Mouse (Mus musculus): Measurements from ENCODE around the gene Gstm6. TPM values are rescaled to one million over a fixed set of nuclear protein-coding genes. Genes with fewer than 3 reads are reported as not detected.
"Not testable (repeated sequence)": the region's sequence is repeated elsewhere in the genome, so short reads cannot be mapped to it uniquely, and the experiment has no call there.

Gene Gstm6
- 2.1 and 2.3 TPM in 2 replicates for polyA plus RNA-seq (2012; rRNA removed)

DNA sequence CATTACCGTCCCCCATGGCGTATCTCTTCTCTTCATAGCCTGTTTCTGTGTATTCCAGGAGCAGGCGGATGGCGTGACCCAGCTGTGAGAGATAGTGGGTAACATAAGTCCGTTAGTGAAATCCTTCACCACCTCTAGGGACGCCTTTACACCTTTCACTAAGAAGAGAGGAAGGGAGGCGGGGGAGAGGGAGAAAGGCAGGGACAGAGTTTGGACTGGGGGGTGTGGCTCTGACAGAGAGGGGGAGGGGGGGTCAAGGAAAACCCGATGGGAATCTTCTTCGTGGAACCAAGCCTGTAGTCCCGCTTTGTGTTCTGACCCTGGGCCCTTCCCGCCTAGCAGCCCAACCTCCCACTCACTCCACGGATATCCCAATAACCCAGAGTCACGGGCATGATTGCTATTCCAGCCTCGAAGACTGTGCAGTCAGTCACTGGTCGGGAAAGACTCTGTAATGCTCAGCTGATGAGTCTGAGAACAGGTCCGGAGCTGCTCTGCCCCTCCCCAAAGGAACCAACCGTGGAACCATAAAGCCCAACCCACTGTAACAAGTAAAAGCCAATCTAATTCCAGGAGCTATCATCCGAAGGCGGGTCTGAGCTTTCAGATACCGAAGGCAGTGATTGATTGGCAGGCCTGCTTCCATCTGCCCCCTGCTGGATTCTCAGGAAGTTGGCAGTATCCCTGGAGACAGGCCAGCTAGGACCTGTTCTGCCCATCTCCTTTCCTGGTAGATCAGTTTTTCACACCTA lies at the start of gene Gstm6:
TSS of gene Gstm6 (minus strand) at position 511 of the 752 bp plus-strand sequence.
- no peak for DNase-seq (ENCODE audit: low spot score)

DNA sequence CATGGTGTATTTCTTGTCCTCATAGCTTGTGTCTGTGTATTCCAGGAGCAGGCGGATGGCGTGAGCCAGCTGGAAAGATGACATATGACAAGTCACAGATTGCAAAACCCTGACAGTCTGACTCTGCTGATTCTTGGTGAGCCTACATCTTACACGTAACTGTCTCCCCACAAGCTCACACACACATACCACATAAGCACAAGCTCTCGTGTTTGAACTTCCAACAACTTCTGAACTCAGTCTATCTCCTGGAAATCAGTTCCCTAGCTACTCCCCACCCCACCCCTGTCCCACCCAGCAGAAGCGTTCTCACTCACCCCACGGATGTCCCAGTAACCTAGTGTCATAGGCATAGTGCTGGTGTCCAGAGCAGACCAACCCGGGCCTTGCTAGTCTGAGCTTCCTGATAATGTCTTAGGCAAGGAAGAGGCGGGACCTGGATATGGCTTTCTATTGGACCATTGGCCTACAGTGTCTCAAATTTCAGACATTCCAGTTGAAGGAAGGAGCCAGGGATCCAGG lies 42.6 kb upstream of the Gstm6 start, which contains the start of gene Gstm2:
TSS of gene Gstm2 (minus strand) at position 413 of the 522 bp plus-strand sequence.
- DNase-seq (ENCODE audit: low spot score): no peak

DNA sequence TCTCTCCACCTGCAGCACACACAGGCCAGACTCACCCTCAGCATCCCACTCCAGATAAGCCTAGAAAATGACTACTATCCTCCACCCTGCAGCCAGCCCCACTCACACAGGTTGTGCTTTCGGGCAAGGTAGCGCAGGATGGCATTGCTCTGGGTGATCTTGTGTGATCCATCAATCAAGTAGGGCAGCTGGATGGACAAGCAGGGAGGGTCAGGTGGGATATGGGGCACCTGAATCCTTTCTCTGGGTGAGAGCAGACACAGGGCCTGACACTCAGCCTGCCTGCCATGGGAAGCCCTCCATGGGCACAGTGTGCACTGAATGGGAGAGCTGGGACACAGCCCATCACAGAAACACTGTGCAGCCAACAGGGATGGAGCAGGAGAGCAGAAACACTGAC lies 41.6 kb upstream of the Gstm6 start:
- DNase-seq (ENCODE audit: low spot score): not testable (repeated sequence)

DNA sequence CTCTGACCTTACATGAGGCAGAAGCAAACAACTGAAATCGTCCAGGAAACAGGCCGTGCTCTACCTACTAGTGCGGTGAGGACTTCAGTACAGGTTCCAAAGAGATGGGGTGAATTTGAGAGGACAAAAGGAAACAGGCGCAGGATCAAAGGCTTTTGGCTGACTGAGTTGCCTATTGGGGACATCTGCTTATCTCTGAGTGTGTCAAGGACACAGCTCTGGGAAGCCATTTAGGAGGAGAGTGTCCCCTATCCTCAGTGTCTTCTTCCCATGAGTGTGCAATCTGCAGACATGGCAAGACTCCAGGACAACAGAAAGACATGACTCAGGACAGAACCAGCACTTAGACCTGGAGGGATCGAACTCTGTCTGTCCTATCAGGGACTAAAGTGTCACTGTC lies 40.9 kb upstream of the Gstm6 start:
- DNase-seq (ENCODE audit: low spot score): no peak

DNA sequence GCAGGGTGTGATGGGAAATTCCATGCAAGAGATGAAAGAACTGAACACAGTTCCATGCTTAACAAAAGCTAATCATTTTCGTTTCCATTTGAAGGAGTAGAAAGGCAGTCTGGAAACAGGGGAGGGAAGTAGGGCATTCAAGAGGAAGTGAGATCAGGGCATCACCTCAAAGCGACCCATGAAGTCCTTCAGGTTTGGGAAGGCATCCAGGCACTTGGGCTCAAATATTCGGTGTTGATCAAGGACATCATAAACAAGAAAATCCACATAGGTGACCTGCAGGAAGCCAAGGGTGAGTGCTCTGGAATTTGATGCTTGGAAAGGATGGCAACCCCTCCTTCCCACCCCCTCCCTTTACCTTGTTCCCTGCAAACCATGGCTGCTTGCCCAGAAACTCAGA lies 40.2 kb upstream of the Gstm6 start:
- DNase-seq (ENCODE audit: low spot score): no peak

DNA sequence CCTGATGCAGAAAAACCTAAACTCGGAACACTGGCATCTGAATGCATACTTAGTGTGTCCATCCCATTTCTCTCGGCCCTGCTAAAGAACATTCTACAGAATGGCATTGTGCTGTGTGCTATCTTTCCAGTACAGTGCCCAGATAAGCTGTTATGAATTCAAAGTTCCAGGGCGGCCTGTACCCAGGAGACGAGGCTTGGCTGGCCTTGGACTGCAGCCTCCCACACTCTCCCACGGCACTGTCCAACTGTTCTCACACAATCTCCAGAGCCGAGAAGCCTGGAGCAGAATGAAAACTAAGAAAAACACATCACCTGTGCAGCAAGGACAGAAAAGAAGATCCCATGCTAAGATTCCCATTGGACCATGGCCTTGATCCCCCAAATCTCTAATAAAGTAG lies 39.2 kb upstream of the Gstm6 start:
- DNase-seq (ENCODE audit: low spot score): no peak

DNA sequence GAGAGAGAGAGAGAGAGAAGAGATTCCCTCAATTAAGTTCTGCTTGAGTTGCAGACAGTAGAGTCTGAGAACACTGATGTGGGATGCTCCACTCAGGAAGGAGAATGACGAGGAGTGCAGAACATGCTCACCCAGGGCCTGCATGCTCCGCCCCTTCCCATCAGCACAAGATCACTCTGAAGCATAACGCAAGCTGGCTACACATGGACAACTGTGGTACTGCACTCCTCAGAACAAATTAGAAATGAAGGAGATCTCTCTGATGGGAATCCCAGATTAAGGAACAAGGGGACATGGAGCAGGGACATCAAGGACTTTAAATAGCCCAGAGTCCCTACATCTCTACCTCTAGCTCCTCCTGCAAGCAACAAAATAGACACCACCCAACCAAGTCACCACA lies 37.7 kb upstream of the Gstm6 start:
- DNase-seq (ENCODE audit: low spot score): no peak

DNA sequence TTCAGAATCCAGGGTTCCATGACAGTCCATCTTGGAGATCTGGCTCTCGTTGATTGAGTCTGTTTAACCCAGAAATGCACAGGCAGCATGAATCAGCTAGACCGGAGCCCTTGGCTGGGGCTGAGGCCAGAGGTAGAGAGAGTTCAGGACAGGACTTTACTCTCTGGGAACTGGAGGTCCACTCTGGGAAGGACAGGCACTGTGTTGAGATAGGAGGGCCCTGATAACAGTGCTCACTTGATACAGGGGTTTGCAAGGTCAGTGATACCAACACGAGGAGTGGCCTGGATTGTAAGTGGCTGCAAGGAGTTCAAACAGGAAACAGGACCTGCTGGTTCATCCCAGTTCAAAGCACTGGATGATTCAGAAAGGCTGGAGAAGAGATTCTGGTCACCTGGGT lies 34.1 kb upstream of the Gstm6 start:
- peak; percentile 7 for DNase-seq (ENCODE audit: low spot score)

DNA sequence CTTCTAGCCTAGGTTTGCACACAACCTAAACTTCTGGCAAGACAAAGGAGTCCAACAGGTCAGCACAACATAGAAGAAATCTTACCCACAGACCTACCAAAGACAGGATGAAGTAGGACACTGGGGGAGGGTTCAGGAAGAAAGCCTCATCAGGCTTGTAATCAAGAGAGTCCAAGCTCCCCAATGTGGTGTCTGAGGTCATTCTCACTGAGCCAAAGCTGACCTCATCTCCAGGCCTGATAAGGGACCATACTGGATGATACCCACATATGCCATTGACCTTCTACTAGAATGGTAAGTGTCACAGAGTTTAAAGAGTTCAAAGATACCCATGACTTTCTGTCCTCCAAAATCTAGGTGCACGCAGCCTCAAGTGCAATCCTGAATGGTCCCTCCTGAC lies 30.7 kb upstream of the Gstm6 start:
- DNase-seq (ENCODE audit: low spot score): no peak

DNA sequence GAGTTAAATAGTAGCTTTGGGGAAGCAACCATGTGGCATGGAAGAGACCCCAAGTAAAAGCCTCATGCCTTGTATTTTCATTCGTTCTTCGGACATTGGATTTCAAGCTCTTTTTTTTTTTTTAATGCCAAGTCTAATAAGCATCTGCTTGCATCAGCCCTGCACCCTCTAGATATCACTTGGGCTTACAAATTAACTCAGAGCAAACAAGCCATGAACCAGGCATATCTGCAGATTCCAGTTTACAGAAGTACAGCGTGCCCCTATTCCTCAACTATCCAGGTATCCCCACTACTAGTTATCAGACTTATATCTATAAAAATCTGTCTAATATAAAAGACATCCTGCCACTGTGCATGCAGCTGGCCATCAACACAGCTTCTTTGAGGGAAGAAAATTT lies 28.5 kb upstream of the Gstm6 start:
- DNase-seq (ENCODE audit: low spot score): no peak

DNA sequence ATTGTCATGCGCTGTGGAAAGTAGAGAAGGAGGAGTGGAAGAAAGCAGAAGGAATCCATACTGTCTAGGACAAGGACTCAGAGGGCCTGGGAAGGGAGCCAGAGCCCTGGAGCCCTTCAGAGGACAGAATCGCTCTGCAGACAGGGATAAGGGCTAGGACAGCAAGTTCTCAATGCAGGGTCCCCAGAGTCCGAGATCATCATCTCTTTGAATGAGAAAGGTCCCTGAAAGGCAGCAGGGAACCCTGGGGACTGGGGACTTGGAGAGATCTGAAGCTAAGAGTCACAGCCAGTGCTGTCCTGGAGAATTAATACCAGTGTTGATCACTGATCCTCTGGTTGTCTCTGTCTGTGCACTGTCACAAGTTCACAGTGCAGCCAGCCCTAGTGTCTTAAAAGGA lies 27.6 kb upstream of the Gstm6 start:
- DNase-seq (ENCODE audit: low spot score): peak; percentile 6

DNA sequence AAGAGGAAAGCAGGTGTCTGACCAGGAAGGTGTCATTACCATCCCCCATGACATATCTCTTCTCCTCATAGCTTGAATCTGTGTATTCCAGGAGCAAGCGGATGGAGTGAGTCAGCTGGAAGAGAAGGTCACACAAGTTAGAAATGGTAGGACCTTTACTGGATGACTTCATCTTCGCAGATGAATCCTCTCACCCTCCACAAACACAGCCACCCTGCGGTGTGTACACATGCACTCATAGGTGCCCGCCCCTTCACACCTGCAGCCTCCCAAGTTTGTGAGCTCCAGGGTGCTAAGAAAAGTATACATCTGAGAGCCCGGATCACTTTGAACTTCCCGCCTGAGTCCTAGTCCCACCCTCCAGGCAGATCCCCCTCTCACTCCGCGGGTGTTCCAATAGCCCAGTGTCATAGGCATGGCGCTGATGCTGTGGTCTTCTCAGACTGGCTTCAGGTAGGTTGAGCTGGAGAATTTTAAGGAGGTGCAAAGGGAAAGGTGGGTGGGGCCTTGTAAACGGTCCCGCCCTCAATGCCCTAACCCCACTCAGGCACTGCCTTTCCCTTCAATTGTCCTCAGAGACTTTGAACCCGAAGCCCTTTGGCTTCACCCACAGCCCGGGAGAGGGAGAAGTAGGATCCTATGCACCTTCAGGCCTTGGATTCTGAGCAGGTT lies 25.3 kb upstream of the Gstm6 start, which contains the start of gene Gstm3:
TSS of gene Gstm3 (minus strand) at position 560 of the 672 bp plus-strand sequence.
- no peak for DNase-seq (ENCODE audit: low spot score)

DNA sequence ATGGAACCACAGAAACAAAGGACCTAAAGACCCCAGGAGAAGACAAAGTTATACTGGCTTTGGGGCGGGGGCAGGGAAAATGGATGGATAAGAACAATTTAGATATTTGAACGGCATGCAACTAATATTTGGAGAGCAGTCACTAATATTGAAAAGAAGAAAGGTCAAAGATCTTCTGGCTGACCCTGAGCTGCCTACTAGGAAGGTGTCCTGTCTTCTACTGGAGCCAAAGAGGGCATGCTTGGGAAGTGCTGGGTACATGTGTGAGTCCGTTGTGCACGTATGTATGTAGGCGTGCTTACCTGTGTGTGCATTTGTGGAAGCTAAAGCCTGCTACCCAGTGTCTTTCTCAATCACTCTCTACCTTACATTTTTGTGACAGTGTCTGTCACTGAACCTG lies 23.1 kb upstream of the Gstm6 start:
- no peak for DNase-seq (ENCODE audit: low spot score)

DNA sequence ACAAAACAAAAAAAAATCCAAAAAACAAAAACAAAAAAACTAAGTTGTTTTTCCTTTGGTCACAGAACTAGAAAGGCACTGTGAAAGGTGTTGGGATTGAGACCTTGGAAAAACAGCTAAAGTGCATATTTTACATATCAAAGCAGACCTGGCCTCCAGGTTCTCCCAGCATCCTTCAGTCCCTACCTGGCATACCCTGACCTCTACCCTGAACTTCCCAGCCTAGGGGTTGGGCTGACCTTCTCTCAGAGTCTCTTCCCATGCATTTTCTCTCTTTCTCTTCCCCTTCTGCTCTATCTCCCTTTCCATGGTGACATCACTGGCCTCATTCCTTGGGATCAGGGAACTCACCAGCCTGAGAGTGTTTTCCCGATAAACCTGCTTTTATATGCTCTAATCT lies 22.0 kb upstream of the Gstm6 start:
- DNase-seq (ENCODE audit: low spot score): no peak

DNA sequence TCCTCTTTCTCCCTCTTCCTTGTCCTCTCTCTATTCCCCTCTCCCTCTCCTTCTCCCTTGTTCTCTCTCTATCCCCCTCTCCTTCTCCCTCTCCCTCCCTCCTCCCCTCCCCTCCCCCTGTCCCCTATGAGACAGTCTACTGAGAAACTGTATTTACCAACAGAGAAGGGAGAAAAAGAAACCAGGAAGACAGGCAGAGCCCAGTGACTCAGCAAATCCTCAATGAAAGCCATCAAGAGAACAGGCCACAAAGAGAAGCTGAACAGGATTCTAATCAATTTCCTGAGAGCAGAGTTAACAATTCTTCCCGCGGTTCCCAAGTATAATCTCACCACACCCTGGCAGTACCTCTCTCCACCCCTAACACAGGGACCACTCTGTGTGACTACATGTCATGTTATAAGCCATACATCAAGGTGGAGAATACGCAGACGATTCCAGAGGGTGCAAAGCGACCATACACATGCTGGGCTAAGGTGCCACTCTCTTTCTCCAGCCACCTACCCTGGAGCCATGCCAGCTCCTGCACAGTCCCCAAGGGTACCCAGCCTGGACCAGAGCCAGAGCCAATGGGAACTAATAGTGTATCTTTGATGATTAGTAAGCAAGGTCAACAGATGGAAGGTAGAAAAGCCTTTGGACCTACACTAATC lies 21.2 kb upstream of the Gstm6 start:
- no peak for DNase-seq (ENCODE audit: low spot score)

DNA sequence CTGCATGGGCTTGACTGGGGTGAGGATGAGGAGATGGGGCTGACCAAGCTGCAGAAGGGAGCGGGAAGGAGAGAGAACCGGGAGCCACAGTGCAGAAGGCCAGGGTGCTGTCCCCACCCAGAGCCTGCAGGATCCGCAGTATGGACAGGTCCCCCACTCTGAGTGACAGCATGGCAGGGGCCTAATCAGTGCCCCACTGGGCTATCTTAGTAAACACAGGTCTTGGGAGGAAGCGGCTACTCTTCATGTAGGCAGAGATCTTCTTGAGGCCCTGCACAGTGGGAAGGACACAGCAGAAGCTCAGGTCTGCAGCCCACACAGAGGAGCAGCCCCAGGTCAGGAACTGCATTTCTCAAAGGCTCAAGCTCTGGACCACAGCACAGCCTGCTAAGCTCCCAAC lies 20.5 kb upstream of the Gstm6 start:
- no peak for DNase-seq (ENCODE audit: low spot score)

DNA sequence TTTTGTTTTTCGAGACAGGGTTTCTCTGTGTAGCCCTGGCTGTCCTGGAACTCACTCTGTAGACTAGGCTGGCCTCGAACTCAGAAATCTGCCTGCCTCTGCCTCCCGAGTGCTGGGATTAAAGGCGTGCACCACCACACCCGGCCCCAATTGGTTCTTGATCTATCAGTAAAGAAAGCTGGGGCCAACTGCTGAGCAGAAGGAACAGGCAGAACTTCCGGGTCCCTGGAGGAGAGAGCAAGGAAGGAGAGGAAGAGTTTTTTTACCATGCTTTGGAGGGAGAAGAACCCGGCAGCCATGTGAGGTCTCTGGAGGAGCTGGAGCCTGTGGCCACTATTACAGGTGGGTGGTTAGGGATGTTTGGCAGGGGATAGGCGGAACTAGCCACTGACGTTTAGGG lies 11.7 kb upstream of the Gstm6 start:
- DNase-seq (ENCODE audit: low spot score): not testable (repeated sequence)

DNA sequence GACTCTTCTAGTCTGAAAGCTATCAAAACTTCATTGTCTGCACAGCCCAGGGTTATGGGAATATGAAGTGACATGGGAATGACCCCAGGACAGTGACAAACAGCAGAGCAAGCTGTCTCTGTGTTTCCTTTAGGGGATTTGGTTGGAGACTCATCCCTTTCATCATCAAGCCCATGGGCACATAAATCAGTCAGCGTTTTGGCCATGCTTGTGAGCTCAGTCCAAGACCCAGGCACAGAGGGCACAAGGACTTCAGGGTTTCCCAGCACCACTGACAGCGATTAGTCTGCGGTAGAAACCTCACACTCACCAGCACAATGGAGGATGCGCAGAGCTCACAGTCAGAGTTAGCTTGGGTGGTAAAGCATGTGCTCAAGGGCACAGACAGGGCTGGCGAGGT lies 10.4 kb upstream of the Gstm6 start:
- no peak for DNase-seq (ENCODE audit: low spot score)

DNA sequence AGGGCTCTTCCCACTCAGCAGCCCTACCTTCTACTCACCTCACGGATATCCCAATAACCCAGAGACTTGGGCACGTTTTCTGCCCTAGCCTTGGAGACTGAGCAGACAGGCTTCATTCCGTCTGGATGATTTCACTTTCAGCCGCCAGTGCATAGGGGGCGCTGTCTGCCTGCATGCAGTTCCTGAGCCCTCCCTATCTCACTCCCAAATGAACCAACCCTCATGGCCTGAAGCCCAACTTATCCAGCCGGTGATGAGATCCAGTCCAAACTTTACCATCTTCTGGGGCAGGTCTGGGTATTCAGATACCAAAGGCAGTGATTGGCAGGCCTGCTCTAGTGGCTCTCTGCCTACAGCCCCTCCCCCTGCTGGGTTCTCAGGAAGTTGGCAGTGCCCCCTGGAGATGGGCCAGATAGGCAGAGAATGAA lies 9.8 kb upstream of the Gstm6 start:
- peak; percentile 61 for DNase-seq (ENCODE audit: low spot score)

DNA sequence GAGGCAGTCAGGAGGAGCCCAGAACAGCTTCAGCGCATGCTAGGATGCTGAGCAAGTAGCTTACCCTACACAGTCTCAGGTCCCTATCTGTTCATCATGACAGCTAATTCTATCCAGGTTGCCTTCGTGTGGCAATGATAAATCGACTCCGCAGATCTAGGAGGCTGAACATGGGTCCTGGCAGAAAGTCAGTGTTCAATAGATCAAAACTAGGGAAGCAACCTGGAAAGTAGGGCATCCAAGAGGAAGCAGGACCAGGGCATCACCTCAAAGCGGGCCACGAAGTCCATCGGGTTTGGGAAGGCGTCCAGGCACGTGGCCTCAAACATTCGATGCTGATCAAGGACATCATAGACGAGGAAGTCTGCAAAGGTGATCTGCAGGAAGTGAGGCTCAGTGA lies 7.0 kb upstream of the Gstm6 start:
- DNase-seq (ENCODE audit: low spot score): no peak

DNA sequence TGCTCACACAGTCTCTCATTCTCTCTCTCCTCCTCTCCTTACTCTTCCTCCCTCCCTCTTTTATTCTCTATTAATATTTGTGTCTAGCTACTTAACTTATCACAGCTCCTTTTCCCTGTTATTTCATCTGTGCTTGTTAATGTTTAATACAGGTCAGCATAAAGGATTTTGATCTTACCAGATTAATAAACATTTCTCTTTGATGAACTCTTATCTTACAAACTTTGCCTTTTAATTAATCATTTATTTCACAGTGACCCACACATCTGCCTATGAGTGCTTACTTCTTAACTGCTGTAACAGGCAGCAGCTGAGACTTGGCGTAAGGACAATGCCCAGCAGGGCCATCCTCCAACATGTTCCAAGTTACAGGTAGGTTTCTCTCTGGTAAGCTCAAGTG lies 5.9 kb upstream of the Gstm6 start:
- not testable (repeated sequence) for DNase-seq (ENCODE audit: low spot score)

DNA sequence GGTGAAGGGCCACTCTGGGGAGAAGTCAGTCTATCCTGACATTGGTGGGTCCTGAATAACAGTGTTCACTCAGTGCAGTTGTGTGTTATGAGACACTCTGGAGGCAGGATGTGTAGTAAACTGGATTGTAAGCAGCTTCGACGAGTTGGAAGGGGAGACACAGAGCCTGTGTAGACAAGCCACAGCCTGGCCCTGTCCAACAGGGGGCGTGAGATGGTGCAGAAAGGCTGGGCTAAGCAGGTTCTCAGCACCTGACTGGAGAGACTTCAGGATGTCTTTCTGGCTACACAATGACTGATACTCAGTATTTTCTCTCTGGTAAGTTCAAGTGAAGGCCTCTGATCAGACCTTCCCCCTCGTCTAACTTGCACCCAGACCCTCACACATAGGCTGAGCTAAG lies 2.2 kb upstream of the Gstm6 start:
- no peak for DNase-seq (ENCODE audit: low spot score)

DNA sequence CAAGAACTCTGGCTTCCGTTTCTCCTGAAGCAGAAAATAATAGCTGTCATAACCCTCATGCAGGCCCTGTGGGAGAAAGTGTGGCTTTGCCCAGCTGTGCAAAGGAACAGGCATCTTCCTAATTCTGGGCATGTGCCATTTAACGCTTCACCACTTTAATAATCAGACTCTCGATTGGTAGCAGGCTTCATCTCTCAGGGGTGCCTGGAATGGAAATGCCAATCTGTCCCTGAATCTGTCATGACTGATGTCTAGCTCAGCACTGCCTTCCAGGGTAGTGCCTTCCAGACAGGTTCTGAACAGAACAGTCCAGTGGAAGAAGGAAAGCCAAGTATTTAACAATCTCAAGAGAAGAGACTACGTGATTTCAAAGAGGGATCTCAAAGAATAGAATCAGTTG lies 2.3 kb downstream of the Gstm6 start:
- no peak for DNase-seq (ENCODE audit: low spot score)
